Mouse (Mus musculus): ENCODE measurements around the gene Usp40. TPM values are rescaled to one million over a fixed set of nuclear protein-coding genes. Genes with fewer than 3 reads are reported as not detected.
"Not testable (repeated sequence)": the region's sequence is repeated elsewhere in the genome, so short reads cannot be mapped to it uniquely, and the experiment has no call there.

Gene Usp40
- polyA plus RNA-seq (2016; fragmentation: Nextera tagmentation; extraction: Ambion mirVana), result 35.9 and 37.2 TPM in 2 replicates

DNA sequence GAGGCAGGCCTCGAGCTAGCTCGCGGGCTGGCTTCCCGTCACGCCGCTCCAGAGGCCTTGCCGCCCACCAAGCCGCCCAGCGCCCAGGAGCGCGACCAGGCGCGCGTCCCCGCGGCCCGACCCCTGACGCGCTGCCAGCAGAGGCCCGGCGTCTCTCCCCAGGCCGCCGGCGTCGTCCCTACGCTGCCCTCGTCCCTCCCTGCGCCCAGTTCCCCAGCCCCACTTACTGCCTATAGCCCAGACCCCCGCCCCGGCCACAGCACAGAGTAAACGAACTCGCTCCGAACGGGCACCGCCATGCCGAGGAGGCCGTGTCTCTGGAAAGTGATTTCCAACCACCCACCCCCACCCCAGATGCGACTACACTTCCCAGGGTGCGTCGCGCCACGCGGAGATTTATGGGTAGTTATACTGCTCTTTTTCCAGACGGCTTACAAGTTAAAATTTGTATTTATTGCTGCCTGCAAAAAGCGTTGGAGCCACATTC is at the start of gene Usp40:
TSS of gene Usp40 (minus strand) at position 341 of the 487 bp plus-strand sequence.
- peaks cover 10% of the 10 kb centered on the region for H3K36me3 ChIP-seq
- H3K4me1 ChIP-seq, result peaks cover 11% of the 10 kb centered on the region
- under 1% methylated on average over 41 of the region's 45 CpGs for WGBS
- H3K4me3 ChIP-seq, result peak within 1 kb of the TSS; percentile 74
- no peaks in the 10 kb centered on the region for H3K9me3 ChIP-seq (replicated peaks)
- H3K27me3 ChIP-seq, result no peaks in the 10 kb centered on the region
- peak; percentile 94 for ATAC-seq (ENCODE audit: low FRiP score)
- H3K9ac ChIP-seq, result peak within 1 kb of the TSS; percentile 91
- peak within 1 kb of the TSS; percentile 93 for H3K27ac ChIP-seq
- H3K4me2 ChIP-seq (replicated peaks), result peak within 1 kb of the TSS; percentile 69

DNA sequence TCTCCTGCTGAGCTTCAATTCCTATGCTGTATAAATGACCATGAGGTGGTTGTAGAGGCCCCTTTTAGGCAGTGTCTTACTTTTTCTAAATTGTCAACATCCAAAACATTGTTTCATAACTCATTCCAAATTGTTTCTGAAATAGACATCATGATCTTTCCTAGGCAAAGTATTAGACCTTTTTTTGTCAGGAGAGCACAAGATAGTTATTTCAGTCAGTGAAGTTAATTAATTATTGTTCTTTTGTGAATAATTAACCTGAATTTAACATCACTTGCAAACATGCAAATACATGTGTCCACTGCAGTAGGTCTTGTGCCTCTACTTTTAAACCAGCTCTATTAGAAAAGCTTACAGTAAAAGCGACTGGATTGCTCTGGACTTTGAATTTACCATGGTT is 46.7 kb upstream of the Usp40 start, which contains the start of gene Ugt1a10:
TSS of gene Ugt1a10 (plus strand) at position 301 of the 400 bp plus-strand sequence.
- WGBS, result 81% methylated on average over 1 of the region's 1 CpGs
- no peak within 1 kb of the TSS for H3K4me2 ChIP-seq (replicated peaks)

DNA sequence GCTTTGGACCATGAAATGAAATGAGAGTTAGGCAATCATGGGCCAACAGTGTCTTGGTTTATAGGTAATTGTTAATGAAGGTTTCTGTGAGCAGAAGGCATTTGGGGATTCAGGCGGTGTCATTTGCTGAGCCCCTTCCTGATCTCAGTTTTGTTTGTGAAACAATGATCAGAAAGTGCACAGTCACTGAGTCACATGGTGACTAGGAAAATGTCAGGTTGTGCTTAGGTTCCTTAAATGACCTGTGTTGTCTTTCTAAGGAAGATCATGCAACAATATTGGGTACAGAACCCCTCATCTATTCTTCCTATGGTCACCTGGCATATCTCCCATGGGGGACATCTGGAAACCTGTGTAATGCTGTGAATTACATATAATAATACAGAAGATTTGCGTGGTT is 39.1 kb upstream of the Usp40 start:
- H3K4me2 ChIP-seq (replicated peaks); H3K4me3 ChIP-seq; H3K27me3 ChIP-seq; H3K9ac ChIP-seq; H3K27ac ChIP-seq; H3K4me1 ChIP-seq; H3K9me3 ChIP-seq (replicated peaks); H3K36me3 ChIP-seq; ATAC-seq (ENCODE audit: low FRiP score): not testable (repeated sequence)
- WGBS, result 85% methylated on average over 2 of the region's 2 CpGs

More for the DNA sequence above, 46.7 kb upstream of the Usp40 start, which contains the start of gene Ugt1a10:
- Histone ChIP-seq H3K9ac (no peak within 1 kb of the TSS), H3K36me3 (no peaks in the 10 kb centered on the region), H3K4me1 (no peaks in the 10 kb centered on the region), H3K4me3 (no peak within 1 kb of the TSS), H3K27me3 (no peaks in the 10 kb centered on the region), H3K9me3 (replicated peaks) (no peaks in the 10 kb centered on the region), H3K27ac (no peak within 1 kb of the TSS)
- no peak for ATAC-seq (ENCODE audit: low FRiP score)

DNA sequence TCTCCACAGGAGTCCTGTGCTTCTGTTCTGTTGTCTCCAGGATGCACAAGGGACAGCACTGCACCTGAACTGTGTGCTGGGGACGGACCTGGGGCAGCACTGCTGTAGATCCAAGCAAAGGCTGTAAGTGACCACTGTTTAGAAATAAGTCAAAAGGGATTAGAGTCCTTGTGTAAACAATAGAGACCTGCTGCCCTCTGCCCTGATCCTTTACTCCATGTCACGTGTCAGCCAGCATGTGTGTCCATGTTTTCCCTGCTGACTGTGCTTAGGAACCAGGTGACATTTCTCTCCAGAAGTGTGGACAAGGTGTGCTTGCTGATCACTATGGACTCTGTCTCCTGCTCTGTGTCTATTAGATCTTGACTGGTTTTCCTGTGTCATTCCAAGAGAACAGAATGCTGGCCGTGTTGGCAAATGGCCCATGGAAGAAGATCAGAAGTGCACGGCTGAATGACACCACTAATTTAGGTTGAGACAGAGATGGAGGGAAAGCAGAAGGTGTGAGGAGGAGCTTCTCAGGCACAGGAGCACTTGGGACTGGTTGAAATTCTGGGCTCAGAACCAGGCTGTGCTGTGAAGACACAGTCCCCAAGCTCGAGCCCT is 36.6 kb upstream of the Usp40 start:
- H3K4me3 ChIP-seq; H3K27me3 ChIP-seq; H3K9ac ChIP-seq; ATAC-seq (ENCODE audit: low FRiP score); H3K4me1 ChIP-seq; H3K4me2 ChIP-seq (replicated peaks); H3K36me3 ChIP-seq; H3K9me3 ChIP-seq (replicated peaks); H3K27ac ChIP-seq: not testable (repeated sequence)
- WGBS, result 79% methylated on average over 4 of the region's 5 CpGs

DNA sequence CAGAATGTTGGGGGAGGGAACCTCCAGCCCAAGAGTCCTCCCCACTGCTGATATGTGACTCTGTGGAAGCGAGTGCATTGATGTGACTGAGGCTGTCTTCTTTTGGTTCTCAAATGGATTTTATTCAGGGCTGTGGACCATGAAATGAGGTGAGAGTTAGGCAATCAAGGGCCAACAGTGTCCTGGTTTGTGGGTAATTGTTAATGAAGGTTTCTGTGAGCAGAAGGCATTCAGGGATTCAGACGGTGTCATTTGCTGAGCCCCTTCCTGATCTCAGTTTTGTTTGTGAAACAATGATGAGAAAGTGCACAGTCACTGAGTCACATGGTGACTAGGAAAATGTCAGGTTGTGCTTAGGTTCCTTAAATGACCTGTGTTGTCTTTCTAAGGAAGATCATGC is 34.7 kb upstream of the Usp40 start:
- ATAC-seq (ENCODE audit: low FRiP score); H3K9me3 ChIP-seq (replicated peaks); H3K9ac ChIP-seq; H3K4me3 ChIP-seq; H3K4me2 ChIP-seq (replicated peaks); H3K36me3 ChIP-seq; H3K27ac ChIP-seq; H3K27me3 ChIP-seq; H3K4me1 ChIP-seq: not testable (repeated sequence)
- WGBS, result 76% methylated on average over 1 of the region's 2 CpGs

DNA sequence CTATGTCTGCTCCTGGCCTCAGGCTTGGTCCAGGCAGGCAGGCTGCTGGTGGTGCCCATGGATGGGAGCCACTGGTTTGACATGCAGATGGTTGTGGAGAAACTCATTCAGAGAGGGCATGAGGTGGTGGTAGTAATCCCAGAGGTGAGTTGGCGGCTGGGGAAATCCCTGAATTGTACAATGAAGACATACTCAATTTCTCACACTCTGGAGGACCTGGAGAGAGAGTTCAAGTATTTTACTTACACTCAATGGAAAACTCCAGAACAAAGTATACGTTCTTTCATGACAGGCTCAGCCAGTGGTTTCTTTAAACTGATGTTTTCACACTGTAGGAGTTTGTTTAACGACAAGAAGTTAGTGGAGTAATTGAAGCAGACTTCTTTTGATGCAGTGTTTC is 16.9 kb upstream of the Usp40 start:
- not testable (repeated sequence) for H3K4me3 ChIP-seq; H3K9ac ChIP-seq; H3K27me3 ChIP-seq; H3K4me1 ChIP-seq; H3K27ac ChIP-seq; H3K9me3 ChIP-seq (replicated peaks); H3K4me2 ChIP-seq (replicated peaks); H3K36me3 ChIP-seq; ATAC-seq (ENCODE audit: low FRiP score)
- 73% methylated on average over 3 of the region's 3 CpGs for WGBS

DNA sequence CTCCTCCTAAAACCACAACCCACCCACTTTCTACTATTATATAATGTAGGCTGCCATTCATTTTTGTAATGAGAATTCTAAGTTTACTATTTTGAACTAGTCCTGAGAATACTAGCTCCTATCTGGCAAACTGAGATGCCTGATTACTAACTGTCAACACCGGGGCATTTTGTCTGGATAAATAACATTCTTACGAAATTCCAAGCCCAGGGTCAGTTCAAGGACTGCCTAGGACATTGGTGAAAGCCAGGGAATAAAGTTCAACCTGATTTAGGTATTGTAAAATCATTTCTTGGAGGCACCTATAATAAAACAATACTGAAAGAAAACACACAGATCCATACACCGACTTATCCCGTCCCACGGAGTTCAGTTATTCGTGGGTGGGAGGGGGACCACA is 7.0 kb upstream of the Usp40 start:
- Histone ChIP-seq H3K4me2 (replicated peaks) (no peak overlapping the region), H3K4me3 (no peak overlapping the region), H3K36me3 (no peaks in the 10 kb centered on the region), H3K9ac (no peak overlapping the region), H3K4me1 (no peaks in the 10 kb centered on the region), H3K27ac (no peak overlapping the region), H3K27me3 (no peaks in the 10 kb centered on the region), H3K9me3 (replicated peaks) (peaks cover 6% of the 10 kb centered on the region)
- ATAC-seq (ENCODE audit: low FRiP score), result no peak
- 90% methylated on average over 6 of the region's 6 CpGs for WGBS

DNA sequence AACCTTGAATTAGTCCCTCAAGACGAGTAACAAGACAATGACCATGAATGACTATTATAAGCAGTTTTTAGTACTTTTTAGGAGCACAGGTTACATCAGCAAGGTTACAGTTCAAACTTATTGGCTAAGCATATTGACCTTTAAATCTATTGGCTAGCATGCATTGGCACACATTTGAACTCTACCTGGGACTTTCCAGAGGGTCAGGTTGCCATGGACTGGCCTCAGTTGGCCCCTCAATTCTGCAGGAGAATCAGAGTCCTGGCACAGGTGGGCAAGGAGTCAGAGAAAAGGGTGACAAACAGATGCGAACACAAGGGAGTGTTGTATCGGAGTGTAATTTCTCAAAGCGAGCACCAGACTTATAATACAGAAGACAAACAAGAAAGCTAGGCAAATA is 6.3 kb upstream of the Usp40 start:
- H3K27ac ChIP-seq, result no peak overlapping the region
- no peak for ATAC-seq (ENCODE audit: low FRiP score)
- no peaks in the 10 kb centered on the region for H3K4me1 ChIP-seq
- no peaks in the 10 kb centered on the region for H3K27me3 ChIP-seq
- no peak overlapping the region for H3K4me2 ChIP-seq (replicated peaks)
- no peak overlapping the region for H3K9ac ChIP-seq
- WGBS, result 98% methylated on average over 4 of the region's 4 CpGs
- H3K36me3 ChIP-seq, result no peaks in the 10 kb centered on the region
- H3K4me3 ChIP-seq, result no peak overlapping the region
- H3K9me3 ChIP-seq (replicated peaks), result peaks cover 6% of the 10 kb centered on the region

DNA sequence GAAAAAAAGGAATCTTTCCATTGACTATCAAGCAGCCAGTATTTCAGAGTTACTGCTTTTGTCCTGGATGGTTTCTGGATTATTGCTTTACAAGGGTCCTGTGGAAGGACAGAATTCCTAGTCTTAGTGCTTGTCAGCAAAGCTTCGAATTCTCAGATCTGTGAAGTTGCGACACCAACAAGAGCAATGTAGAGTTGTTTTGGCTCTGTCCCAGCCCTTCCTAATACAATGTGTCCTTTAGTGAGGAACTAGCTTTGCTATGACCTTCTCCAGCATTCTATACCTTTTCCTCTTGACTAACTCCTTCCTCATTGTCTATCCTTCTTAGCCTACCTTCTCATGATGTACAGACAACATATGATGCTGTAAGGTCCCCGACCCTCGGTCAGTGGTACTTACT is 5.8 kb upstream of the Usp40 start:
- Histone ChIP-seq H3K36me3 (no peaks in the 10 kb centered on the region), H3K27ac (no peak overlapping the region), H3K4me2 (replicated peaks) (no peak overlapping the region), H3K9ac (no peak overlapping the region), H3K9me3 (replicated peaks) (peaks cover 6% of the 10 kb centered on the region), H3K4me1 (no peaks in the 10 kb centered on the region), H3K27me3 (no peaks in the 10 kb centered on the region), H3K4me3 (no peak overlapping the region)
- ATAC-seq (ENCODE audit: low FRiP score), result no peak
- 94% methylated on average over 4 of the region's 4 CpGs for WGBS

DNA sequence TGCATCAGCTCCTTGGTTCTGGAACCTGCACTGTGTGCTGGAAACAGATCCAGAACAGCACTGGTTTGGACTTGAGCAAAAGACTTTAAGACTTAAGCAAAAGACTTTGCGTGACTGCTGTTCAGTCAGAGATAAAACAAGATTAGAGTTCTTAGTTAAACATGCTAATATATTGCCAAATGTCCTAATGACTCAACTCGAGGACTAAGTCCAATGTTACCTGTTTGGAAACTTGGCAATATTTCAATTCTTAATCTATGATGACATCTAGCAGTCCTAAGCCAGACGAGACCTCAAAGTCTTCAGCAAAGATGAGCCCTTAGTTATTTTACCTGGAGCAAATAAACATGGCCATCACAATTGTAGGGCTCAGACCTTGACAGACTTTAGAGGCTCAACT is 5.4 kb upstream of the Usp40 start:
- WGBS, result 81% methylated on average over 3 of the region's 3 CpGs
- Histone ChIP-seq H3K9ac (no peak overlapping the region), H3K4me2 (replicated peaks) (no peak overlapping the region), H3K36me3 (no peaks in the 10 kb centered on the region), H3K27ac (no peak overlapping the region), H3K9me3 (replicated peaks) (peaks cover 6% of the 10 kb centered on the region), H3K27me3 (no peaks in the 10 kb centered on the region), H3K4me1 (0 out of 2 replicates have a peak, but pooled peaks cover under 1% of the 10 kb centered on the region), H3K4me3 (no peak overlapping the region)
- ATAC-seq (ENCODE audit: low FRiP score), result no peak

DNA sequence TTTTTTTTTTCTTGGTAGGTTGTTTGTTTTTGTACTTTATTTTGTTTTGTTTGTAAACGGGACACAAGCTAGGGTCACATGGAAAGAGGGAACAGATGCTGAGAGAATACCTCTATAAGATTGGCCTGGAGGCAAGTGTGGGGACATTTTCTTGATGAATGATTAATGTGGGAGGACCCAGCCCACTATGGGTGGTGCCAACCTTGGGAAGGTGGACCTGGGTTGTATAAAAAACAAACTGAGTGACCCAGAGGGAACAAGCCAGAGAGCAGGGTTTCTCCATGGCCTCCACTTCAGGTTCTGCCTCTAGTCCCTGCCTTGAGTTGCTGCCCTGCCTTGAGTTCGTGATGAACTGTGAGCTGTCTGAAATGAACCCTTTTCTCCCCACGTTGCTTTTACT is 1.2 kb upstream of the Usp40 start:
- H3K4me2 ChIP-seq (replicated peaks), result no peak overlapping the region
- ATAC-seq (ENCODE audit: low FRiP score), result no peak
- H3K9ac ChIP-seq, result no peak overlapping the region
- H3K4me3 ChIP-seq, result no peak overlapping the region
- no peaks in the 10 kb centered on the region for H3K9me3 ChIP-seq (replicated peaks)
- no peaks in the 10 kb centered on the region for H3K27me3 ChIP-seq
- peaks cover 11% of the 10 kb centered on the region for H3K4me1 ChIP-seq
- peaks cover 5% of the 10 kb centered on the region; the same call in 1 of the 2 replicates for H3K36me3 ChIP-seq
- WGBS, result 82% methylated on average over 3 of the region's 3 CpGs
- no peak overlapping the region for H3K27ac ChIP-seq

DNA sequence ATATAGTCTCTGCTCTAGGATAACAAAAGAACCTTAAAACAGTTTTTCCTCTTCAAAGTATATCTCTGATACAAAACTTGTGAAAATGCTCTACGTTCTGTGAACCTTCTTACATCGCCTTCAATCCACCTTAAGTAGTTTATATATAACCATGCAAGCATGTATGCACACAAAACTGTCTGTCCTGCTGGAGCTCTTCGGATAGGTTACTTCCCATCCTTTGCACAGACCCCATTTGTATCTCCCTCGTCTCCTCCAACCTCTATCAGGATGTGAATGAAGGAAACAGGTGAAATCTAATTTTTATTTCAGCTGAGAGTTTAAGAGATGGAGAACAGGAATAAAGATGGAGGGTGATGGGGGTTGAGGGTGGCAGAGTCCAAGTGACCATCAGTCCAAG is 384 bp upstream of the Usp40 start:
- ATAC-seq (ENCODE audit: low FRiP score), result peak; percentile 43; the same call in 1 of the 2 replicates
- Histone ChIP-seq H3K9me3 (replicated peaks) (no peaks in the 10 kb centered on the region), H3K9ac (peak overlapping the region; percentile 91), H3K27me3 (no peaks in the 10 kb centered on the region), H3K4me2 (replicated peaks) (peak overlapping the region; percentile 69), H3K36me3 (peaks cover 9% of the 10 kb centered on the region), H3K27ac (no peak overlapping the region), H3K4me3 (peak overlapping the region; percentile 74), H3K4me1 (peaks cover 11% of the 10 kb centered on the region)
- 57% methylated on average over 4 of the region's 4 CpGs for WGBS

DNA sequence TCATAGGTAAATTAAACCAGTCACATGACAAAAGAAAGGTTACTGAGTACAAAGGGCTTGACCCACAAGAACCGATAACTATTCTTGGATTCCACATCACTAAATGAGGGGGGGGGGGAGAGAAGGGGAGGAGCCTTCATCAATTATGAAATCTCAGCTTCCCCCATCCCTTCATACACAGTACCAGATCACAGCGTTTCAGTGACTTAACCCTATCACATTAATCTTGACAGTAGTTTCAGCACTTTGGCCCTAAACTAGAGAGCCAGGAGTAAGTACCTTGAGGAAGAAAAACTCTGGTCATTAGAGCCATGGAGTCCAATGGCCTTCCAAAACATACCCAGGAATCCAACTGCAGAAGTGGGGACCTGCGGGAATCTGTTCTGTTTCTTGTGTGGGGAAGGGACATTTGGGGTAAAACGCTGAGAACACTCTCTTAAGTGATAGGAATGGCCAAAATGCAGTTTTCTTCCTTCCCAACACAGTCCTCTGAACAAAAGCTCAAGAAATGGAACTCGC is 600 bp downstream of the Usp40 start:
- Histone ChIP-seq H3K4me2 (replicated peaks) (peak overlapping the region; percentile 69), H3K4me1 (peaks cover 11% of the 10 kb centered on the region), H3K27ac (peak overlapping the region; percentile 93), H3K4me3 (peak overlapping the region; percentile 74), H3K36me3 (peaks cover 15% of the 10 kb centered on the region), H3K27me3 (no peaks in the 10 kb centered on the region), H3K9ac (peak overlapping the region; percentile 91), H3K9me3 (replicated peaks) (no peaks in the 10 kb centered on the region)
- 4% methylated on average over 5 of the region's 5 CpGs for WGBS
- ATAC-seq (ENCODE audit: low FRiP score), result peak; percentile 63
